ENCODE assay signal across 22 mouse cellular contexts in the genomic region with DNA sequence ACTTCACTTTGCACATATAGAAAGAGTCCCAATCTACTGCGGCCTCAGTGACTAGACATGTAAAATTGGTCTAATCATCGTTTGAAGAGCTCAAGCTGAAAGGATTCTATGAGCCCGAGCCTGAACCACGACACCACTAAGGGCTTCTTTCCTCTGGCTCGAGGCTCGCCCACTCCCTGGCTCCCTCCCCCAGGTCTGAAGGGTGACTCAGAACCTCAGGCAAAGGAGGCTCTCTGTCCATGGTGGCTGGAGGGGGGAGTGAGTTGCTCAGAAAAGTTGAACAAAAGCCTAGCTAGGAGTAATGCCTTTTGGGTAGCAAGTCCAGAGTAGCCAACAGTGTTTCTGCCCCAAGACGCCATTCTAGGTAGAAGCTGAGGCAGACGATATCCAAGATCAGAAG. TPM values are rescaled to one million over a fixed set of nuclear protein-coding genes. Genes with fewer than 3 reads are reported as not detected.
DNase-seq lines count a peak whose midpoint lies in the region; ATAC-seq lines count a peak whose summit lies in the region.
"Had no signal": no experiment of that assay in that cellular context is flagged by ENCODE, and none has a peak within 500 bp of the region (broad histone marks: within the 10 kb centered on the region; RNA-seq: fewer than 3 reads in every experiment).

No protein-coding gene starts in this region.

- 68% methylated on average over 8 of the region's 8 CpGs for WGBS in forebrain, embryonic 12.5 days
- WGBS in forebrain, embryonic 11.5 days, result 78% methylated on average over 8 of the region's 8 CpGs

- peaks cover 8% of the 10 kb centered on the region for H3K9me3 ChIP-seq in forebrain, embryonic 12.5 days
- peaks cover 4% of the 10 kb centered on the region; the same call in 1 of the 2 replicates for H3K9me3 ChIP-seq in forebrain, embryonic 11.5 days (ENCODE audit: control insufficient read depth, low read length)

- H3K36me3 ChIP-seq in forebrain, embryonic 12.5 days (replicated peaks), result peaks cover 53% of the 10 kb centered on the region
- H3K36me3 ChIP-seq in forebrain, embryonic 11.5 days (ENCODE audit: control insufficient read depth, insufficient read depth, low read length), result peaks cover 11% of the 10 kb centered on the region

- DNase-seq in forebrain, embryonic 11.5 days (ENCODE audit: low spot score), result no peak
- peak; percentile 55 for DNase-seq in Muller cell, postnatal 12 days (ENCODE audit: inconsistent ontology term)
- DNase-seq in NIH3T3 (ENCODE audit: low read depth), result peak; percentile 66
- DNase-seq in spleen, postnatal 36 days (ENCODE audit: low spot score in 2 of 2), result no peak
- DNase-seq in adrenal gland, adult 18-20 months (ENCODE audit: low spot score in 2 of 2), result no peak
- DNase-seq: adrenal gland, adult 2 months; adrenal gland, adult 8-10 months; adrenal gland, postnatal 10 days; adrenal gland, postnatal 14 days; adrenal gland, postnatal 25 days; adrenal gland, postnatal 36 days; B cell, adult 2 months; cerebellum, adult 11 months; cerebellum, adult 11-12 months; cerebellum, adult 18-20 months; cerebellum, adult 2 months; cerebellum, adult 8-10 months; cerebellum, adult 9-10 months had no signal

- peak; percentile 9; the same call in 1 of the 2 replicates for ATAC-seq in forebrain, embryonic 12.5 days (ENCODE audit: low FRiP score)
- ATAC-seq in forebrain, embryonic 11.5 days (replicated peaks; ENCODE audit: low FRiP score), result no peak
- ATAC-seq: activated CD4-positive, CD25-positive, alpha-beta regulatory T cell, adult 4 months; CD4-positive, CD25-positive, alpha-beta regulatory T cell, adult 4 months; Patski had no signal

- peaks cover 27% of the 10 kb centered on the region for H3K27me3 ChIP-seq in forebrain, embryonic 12.5 days
- H3K27me3 ChIP-seq in forebrain, embryonic 11.5 days (ENCODE audit: control insufficient read depth, insufficient read depth, low read length), result peaks cover 9% of the 10 kb centered on the region

- no peak overlapping the region for H3K4me2 ChIP-seq in forebrain, embryonic 12.5 days
- H3K4me2 ChIP-seq in forebrain, embryonic 11.5 days (ENCODE audit: low read depth, low read length, severe bottlenecking), result no peak overlapping the region

- no peak overlapping the region for H3K9ac ChIP-seq in forebrain, embryonic 12.5 days
- no peak overlapping the region for H3K9ac ChIP-seq in forebrain, embryonic 11.5 days (ENCODE audit: low read length)

- H3K27ac ChIP-seq in forebrain, embryonic 12.5 days, result no peak overlapping the region
- no peak overlapping the region for H3K27ac ChIP-seq in forebrain, embryonic 11.5 days (ENCODE audit: low read depth, low read length)

- no peak overlapping the region for H3K4me3 ChIP-seq in forebrain, embryonic 12.5 days (replicated peaks)
- H3K4me3 ChIP-seq in forebrain, embryonic 11.5 days (ENCODE audit: low read depth, low read length), result no peak overlapping the region

- H3K4me1 ChIP-seq in forebrain, embryonic 12.5 days, result peaks cover 5% of the 10 kb centered on the region; the same call in 1 of the 2 replicates
- 0 out of 2 replicates have a peak, but pooled peaks cover 1% of the 10 kb centered on the region for H3K4me1 ChIP-seq in forebrain, embryonic 11.5 days (replicated peaks; ENCODE audit: control insufficient read depth, insufficient read depth, low read length)

RNA-seq across cellular contexts. Expression of a gene that starts 4.3 kb away (rescaled TPM):
- polyA plus RNA-seq in forebrain, embryonic 12.5 days (2016; fragmentation: Nextera tagmentation; extraction: Ambion mirVana), result 1,283 and 1,309 TPM in 2 replicates
- polyA plus RNA-seq in forebrain, embryonic 11.5 days (2014; fragmentation: Nextera tagmentation; extraction: Ambion mirVana), result 1,123 and 1,194 TPM in 2 replicates
- total RNA-seq in adrenal gland, adult 18-20 months (2021), result 1,000 to 10,000 TPM; 2,555 to 2,708 TPM

Comparison
In these comparisons a context has a peak if more than half of its experiments do, and no peak if none do; other contexts are left out.
1. DNase-seq: peak in Muller cell, postnatal 12 days (single experiment) and NIH3T3 (single experiment); none in forebrain, embryonic 11.5 days (single experiment), spleen, postnatal 36 days (0 of 2) and adrenal gland, adult 18-20 months (0 of 2).